Mouse (Mus musculus) CH12.LX (cell line): Measurements from ENCODE around the gene Nxpe3. TPM values are rescaled to one million over a fixed set of nuclear protein-coding genes. Genes with fewer than 3 reads are reported as not detected.

Source experiments
- DNase-seq: peaks from one replicate; pipeline ENCODE4 v3.0.0-alpha.2; 2013; ENCODE audit errors: extremely low read depth
- H3K27ac ChIP-seq: 2 replicates; pipeline ENCODE4 v1.5.1; 2012; ENCODE audit warnings: low read depth, mild to moderate bottlenecking, control low read depth, moderate library complexity; ENCODE audit not compliant: insufficient read depth
- H3K27me3 ChIP-seq: replicated peaks from 2 replicates; pipeline ENCODE3; 2012; ENCODE audit warnings: inconsistent platforms
- H3K36me3 ChIP-seq, 2 experiments: replicated peaks in 1 of 2; 2 replicates each; pipeline versions ENCODE3 to v1.6.1; 2012; ENCODE audit warnings: inconsistent platforms in 1 of 2, low read length in 1 of 2, mild to moderate bottlenecking in 1 of 2, mixed read lengths in 1 of 2, moderate library complexity in 1 of 2; ENCODE audit not compliant: control insufficient read depth in 1 of 2, insufficient read depth in 1 of 2
- H3K4me1 ChIP-seq, 2 experiments: 2 replicates each; pipeline ENCODE4 v1.6.1; 2012; ENCODE audit warnings: inconsistent platforms in 1 of 2, moderate library complexity in 1 of 2; ENCODE audit not compliant: insufficient read depth in 2 of 2, control insufficient read depth in 1 of 2
- H3K4me2 ChIP-seq: 2 replicates; pipeline ENCODE4 v1.6.1; 2012; ENCODE audit warnings: low read depth, mild to moderate bottlenecking, control low read depth; ENCODE audit not compliant: poor library complexity, insufficient read depth, severe bottlenecking
- H3K4me3 ChIP-seq, 3 experiments: fragments of 150-350 bp in 1 of 3; sonication (generic) in 1 of 3; replicated peaks in 1 of 3; 2 replicates each; pipeline versions ENCODE3 to v1.5.1; 2011 to 2012; ENCODE audit warnings: low read depth in 2 of 3, low read length in 2 of 3, mild to moderate bottlenecking in 2 of 3, moderate library complexity in 2 of 3, control low read depth in 1 of 3, improper control_type of control experiment in 1 of 3, inconsistent platforms in 1 of 3, mixed read lengths in 1 of 3; ENCODE audit not compliant: poor library complexity in 1 of 3
- H3K79me2 ChIP-seq: replicated peaks from 2 replicates; pipeline ENCODE4 v1.6.1; 2012; ENCODE audit warnings: mild to moderate bottlenecking, moderate library complexity; ENCODE audit not compliant: control insufficient read depth, poor library complexity, insufficient read depth, severe bottlenecking; ENCODE audit errors: extremely low read depth
- H3K9ac ChIP-seq: 2 replicates; pipeline ENCODE4 v1.6.1; 2012; ENCODE audit warnings: low read depth, mild to moderate bottlenecking, control low read depth, moderate library complexity; ENCODE audit not compliant: insufficient read depth
- H3K9me3 ChIP-seq: replicated peaks from 2 replicates; pipeline ENCODE3; 2012; ENCODE audit warnings: low read length, inconsistent platforms, mixed read lengths
- BHLHE40 ChIP-seq: IDR thresholded peaks from 2 replicates; pipeline ENCODE4 v1.6.1; 2011; ENCODE audit warnings: mild to moderate bottlenecking, low read depth, low read length, improper control_type of control experiment
- CHD1 ChIP-seq: IDR thresholded peaks from 2 replicates; pipeline ENCODE4 v1.6.1; 2012; ENCODE audit warnings: low read depth, low read length, improper control_type of control experiment, inconsistent platforms
- CHD2 ChIP-seq: IDR thresholded peaks from 2 replicates; pipeline ENCODE4 v1.6.1; 2011; ENCODE audit warnings: low read length, improper control_type of control experiment
- E2F4 ChIP-seq: IDR thresholded peaks from 2 replicates; pipeline ENCODE4 v1.6.1; 2011; ENCODE audit warnings: low read depth, low read length, improper control_type of control experiment; ENCODE audit not compliant: insufficient replicate concordance
- ELF1 ChIP-seq: IDR thresholded peaks from 2 replicates; pipeline ENCODE4 v1.6.1; 2014; ENCODE audit warnings: low read depth, mild to moderate bottlenecking, inconsistent platforms, low read length, improper control_type of control experiment
- EP300 ChIP-seq: IDR thresholded peaks from 2 replicates; pipeline ENCODE4 v1.6.1; 2011; ENCODE audit warnings: low read length, improper control_type of control experiment
- ETS1 ChIP-seq: conservative IDR thresholded peaks from 2 replicates; pipeline ENCODE4 v1.6.1; 2012; ENCODE audit warnings: low read depth, mild to moderate bottlenecking, inconsistent platforms, low read length, improper control_type of control experiment, moderate library complexity
- GABPA ChIP-seq: IDR thresholded peaks from 2 replicates; pipeline ENCODE4 v1.6.1; 2012; ENCODE audit warnings: low read depth, low read length, improper control_type of control experiment, inconsistent platforms; ENCODE audit not compliant: insufficient replicate concordance
- HCFC1 ChIP-seq: IDR thresholded peaks from 2 replicates; pipeline ENCODE4 v1.6.1; 2012; ENCODE audit warnings: low read depth, mild to moderate bottlenecking, inconsistent platforms, low read length, improper control_type of control experiment
- IRF4 ChIP-seq: IDR thresholded peaks from 2 replicates; pipeline ENCODE4 v1.6.1; 2014; ENCODE audit warnings: low read depth, mild to moderate bottlenecking, inconsistent platforms, low read length, improper control_type of control experiment
- JUN ChIP-seq: IDR thresholded peaks from 2 replicates; pipeline ENCODE4 v1.6.1; 2011; ENCODE audit warnings: low read depth, mild to moderate bottlenecking, low read length, improper control_type of control experiment, moderate library complexity; ENCODE audit not compliant: insufficient read depth
- JUND ChIP-seq: conservative IDR thresholded peaks from 2 replicates; pipeline ENCODE4 v1.6.1; 2011; ENCODE audit warnings: low read depth, low read length, improper control_type of control experiment
- KAT2A ChIP-seq: IDR thresholded peaks from 2 replicates; pipeline ENCODE4 v1.6.1; 2012; ENCODE audit warnings: low read length, improper control_type of control experiment, inconsistent platforms; ENCODE audit not compliant: insufficient replicate concordance
- MAFK ChIP-seq: IDR thresholded peaks from 2 replicates; pipeline ENCODE4 v1.6.1; 2011; ENCODE audit warnings: low read length, improper control_type of control experiment; ENCODE audit not compliant: insufficient replicate concordance
- MAX ChIP-seq: IDR thresholded peaks from 2 replicates; pipeline ENCODE4 v1.6.1; 2011; ENCODE audit warnings: low read length, improper control_type of control experiment
- MAZ ChIP-seq: IDR thresholded peaks from 2 replicates; pipeline ENCODE4 v1.6.1; 2012; ENCODE audit warnings: low read depth, mild to moderate bottlenecking, inconsistent platforms, low read length, improper control_type of control experiment, moderate library complexity
- MEF2A ChIP-seq: IDR thresholded peaks from 2 replicates; pipeline ENCODE4 v1.6.1; 2014; ENCODE audit warnings: low read depth, mild to moderate bottlenecking, inconsistent platforms, low read length, improper control_type of control experiment, borderline replicate concordance
- MXI1 ChIP-seq: IDR thresholded peaks from 2 replicates; pipeline ENCODE4 v1.6.1; 2011; ENCODE audit warnings: mild to moderate bottlenecking, low read depth, low read length, improper control_type of control experiment
- MYC ChIP-seq: IDR thresholded peaks from 2 replicates; pipeline ENCODE4 v1.6.1; 2011; ENCODE audit warnings: low read depth, mild to moderate bottlenecking, improper control_type of control experiment, low read length
- NRF1 ChIP-seq: IDR thresholded peaks from 2 replicates; pipeline ENCODE4 v1.6.1; 2014; ENCODE audit warnings: low read depth, mild to moderate bottlenecking, inconsistent platforms, low read length, improper control_type of control experiment, moderate library complexity
- PAX5 ChIP-seq: IDR thresholded peaks from 2 replicates; pipeline ENCODE4 v1.6.1; 2012; ENCODE audit warnings: low read length, inconsistent platforms, mixed read lengths
- POLR2A ChIP-seq: IDR thresholded peaks from 2 replicates; pipeline ENCODE4 v1.6.1; 2011; ENCODE audit warnings: low read depth, mild to moderate bottlenecking, improper control_type of control experiment, low read length
- POLR2AphosphoS2 ChIP-seq: IDR thresholded peaks from 2 replicates; pipeline ENCODE4 v1.6.1; 2011; ENCODE audit warnings: low read depth, low read length, improper control_type of control experiment
- RAD21 ChIP-seq: IDR thresholded peaks from 2 replicates; pipeline ENCODE4 v1.6.1; 2011; ENCODE audit warnings: low read depth, mild to moderate bottlenecking, low read length, improper control_type of control experiment, moderate library complexity
- RCOR1 ChIP-seq: conservative IDR thresholded peaks from 2 replicates; pipeline ENCODE4 v1.6.1; 2012; ENCODE audit warnings: low read depth, mild to moderate bottlenecking, inconsistent platforms, low read length, improper control_type of control experiment
- SIN3A ChIP-seq: IDR thresholded peaks from 2 replicates; pipeline ENCODE4 v1.6.1; 2012; ENCODE audit warnings: low read length, improper control_type of control experiment, inconsistent platforms
- SMC3 ChIP-seq: IDR thresholded peaks from 2 replicates; pipeline ENCODE4 v1.6.1; 2011; ENCODE audit warnings: low read depth, low read length, improper control_type of control experiment
- TBP ChIP-seq: conservative IDR thresholded peaks from 2 replicates; pipeline ENCODE4 v1.6.1; 2011; ENCODE audit warnings: low read depth, low read length, improper control_type of control experiment
- TCF12 ChIP-seq: IDR thresholded peaks from 2 replicates; pipeline ENCODE4 v1.6.1; 2014; ENCODE audit warnings: low read depth, mild to moderate bottlenecking, inconsistent platforms, low read length, improper control_type of control experiment
- UBTF ChIP-seq: IDR thresholded peaks from 2 replicates; pipeline ENCODE4 v1.6.1; 2012; ENCODE audit warnings: low read depth, mild to moderate bottlenecking, inconsistent platforms, low read length, improper control_type of control experiment, moderate library complexity
- USF1 ChIP-seq: IDR thresholded peaks from 2 replicates; pipeline ENCODE4 v1.6.1; 2014; ENCODE audit warnings: low read depth, mild to moderate bottlenecking, inconsistent platforms, low read length, improper control_type of control experiment
- USF2 ChIP-seq: conservative IDR thresholded peaks from 2 replicates; pipeline ENCODE4 v1.6.1; 2011; ENCODE audit warnings: low read depth, low read length, improper control_type of control experiment
- ZC3H11A ChIP-seq: IDR thresholded peaks from 2 replicates; pipeline ENCODE4 v1.6.1; 2012; ENCODE audit warnings: low read depth, mild to moderate bottlenecking, inconsistent platforms, low read length, improper control_type of control experiment
- ZKSCAN1 ChIP-seq: IDR thresholded peaks from 2 replicates; pipeline ENCODE4 v1.6.1; 2012; ENCODE audit warnings: low read depth, inconsistent platforms, low read length, improper control_type of control experiment, borderline replicate concordance
- ZMIZ1 ChIP-seq: IDR thresholded peaks from 2 replicates; pipeline ENCODE4 v1.6.1; 2012; ENCODE audit warnings: low read depth, mild to moderate bottlenecking, inconsistent platforms, low read length, improper control_type of control experiment
- ZNF384 ChIP-seq: IDR thresholded peaks from 2 replicates; pipeline ENCODE4 v1.6.1; 2012; ENCODE audit warnings: low read depth, low read length, improper control_type of control experiment, inconsistent platforms
- dilution Hi-C: fragments of 300-500 bp; cut with MboI; formaldehyde crosslinking; loops from 2 replicates; pipeline ENCODE4 v1.14.3; 2020; ENCODE audit warnings: low sequenced_read_pairs; ENCODE audit not compliant: extremely low pct_unique_long_range_greater_than_20kb, extremely low pct_ligation_motif_present
- in situ Hi-C: fragments of 300-500 bp; cut with MboI; formaldehyde crosslinking; loops from 3 replicates; pipeline ENCODE4 v1.14.3; 2019; ENCODE audit warnings: low sequenced_read_pairs, low pct_ligation_motif_present, low pct_unique_long_range_greater_than_20kb, mixed read lengths
- polyA plus RNA-seq: library from polyadenylated mRNA; unstranded; fragments of >175 nt; gene quantifications from 2 replicates; pipeline ENCODE4 v1.2.1, GENCODE M21; 2012; ENCODE audit warnings: low read depth; ENCODE audit not compliant: insufficient read length
- total RNA-seq, 2 experiments: library from RNA; depleted of rRNA; stranded (reverse); fragments of 300-350 nt in 1 of 2; fragments of >200 nt in 1 of 2; gene quantifications; 2 replicates each; pipeline ENCODE4 v1.2.3; 2012 to 2014

The Nxpe3 gene
- total and polyA plus RNA-seq, 3 experiments: 5.4 to 12.3 (median 10.6) TPM

GRCm38 (mm10) chr16:55809779-55810514, 85.1 kb downstream of the Nxpe3 start:
- H3K4me1 ChIP-seq: peaks cover 26 to 67% of the 10 kb centered on the region in 2 experiments
- peaks cover 6% of the 10 kb centered on the region; the same call in 1 of the 2 replicates for H3K79me2 ChIP-seq
- dilution Hi-C loops: no loop called here
- peak overlapping the region in 1 of 3 experiments; percentile 3 for H3K4me3 ChIP-seq
- H3K9ac ChIP-seq: no peak overlapping the region
- DNase-seq: peak; percentile 74
- TF ChIP-seq MEF2A: 0 out of 2 replicates have a peak, but pooled peaks have one; percentile 34
- no peak for TF ChIP-seq USF2
- no peak for TF ChIP-seq USF1
- TF ChIP-seq JUN: no peak
- TF ChIP-seq MAX: no peak
- TF ChIP-seq GABPA: no peak
- TF ChIP-seq MAZ: no peak
- TF ChIP-seq MAFK: peak; percentile 47; the same call in 1 of the 2 replicates
- peak; percentile 55 for TF ChIP-seq CHD2
- TF ChIP-seq RAD21: no peak
- peak; percentile 53; the same call in 1 of the 2 replicates for TF ChIP-seq EP300
- no peak for TF ChIP-seq TBP
- peak; percentile 82 for TF ChIP-seq IRF4
- TF ChIP-seq SIN3A: no peak
- TF ChIP-seq ELF1: no peak
- TF ChIP-seq BHLHE40: no peak
- peak; percentile 97 for TF ChIP-seq POLR2AphosphoS2
- no peak for TF ChIP-seq KAT2A
- no peak for TF ChIP-seq PAX5
- TF ChIP-seq POLR2A: no peak; the same call in 1 of the 2 replicates
- no peak for TF ChIP-seq MXI1
- no peak for TF ChIP-seq ZNF384
- no peak for TF ChIP-seq TCF12
- TF ChIP-seq E2F4: no peak
- no peak for TF ChIP-seq ZKSCAN1
- TF ChIP-seq UBTF: no peak
- no peak; the same call in 1 of the 2 replicates for TF ChIP-seq SMC3
- TF ChIP-seq ZMIZ1: peak; percentile 74; the same call in 1 of the 2 replicates
- no peak for TF ChIP-seq HCFC1
- TF ChIP-seq ETS1: 0 out of 2 replicates have a peak, but pooled peaks have one; percentile 7
- TF ChIP-seq CHD1: no peak
- TF ChIP-seq ZC3H11A: no peak
- no peak for TF ChIP-seq JUND
- no peak for TF ChIP-seq NRF1
- no peak; the same call in 1 of the 2 replicates for TF ChIP-seq MYC
- TF ChIP-seq RCOR1: 0 out of 2 replicates have a peak, but pooled peaks have one; percentile 15
- TF ChIP-seq, all 38 proteins: peak for 9
- Histone ChIP-seq H3K4me2 (no peak overlapping the region), H3K27ac (0 out of 2 replicates have a peak overlapping the region, but pooled peaks have one; percentile 17), H3K27me3 (no peaks in the 10 kb centered on the region), H3K9me3 (no peaks in the 10 kb centered on the region), H3K36me3 (peaks cover 41 to 60% of the 10 kb centered on the region in 2 experiments)
- in situ Hi-C loops: no loop called here
